9 mouse cellular contexts compared by ENCODE assay signal in the genomic region with DNA sequence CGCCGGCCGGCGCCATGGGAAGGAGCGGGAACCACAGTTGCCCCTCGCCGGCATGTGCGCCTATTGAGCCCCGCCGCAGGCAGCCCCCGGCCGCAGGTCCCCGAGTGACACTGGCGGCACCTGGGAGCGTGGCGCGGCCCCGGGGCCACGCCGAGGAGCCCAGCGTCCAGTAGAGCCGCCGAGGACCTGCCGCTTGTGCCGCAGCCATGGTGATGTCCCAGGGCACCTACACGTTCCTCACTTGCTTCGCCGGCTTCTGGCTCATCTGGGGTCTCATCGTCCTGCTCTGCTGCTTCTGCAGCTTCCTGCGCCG. TPM values are rescaled to one million over a fixed set of nuclear protein-coding genes. Genes with fewer than 3 reads are reported as not detected.
DNase-seq lines count a peak whose midpoint lies in the region; ATAC-seq and TF ChIP-seq lines count a peak whose summit lies in the region.
"Had no signal": no experiment of that assay in that cellular context is flagged by ENCODE, and none has a peak within 500 bp of the region (broad histone marks: within the 10 kb centered on the region; RNA-seq: fewer than 3 reads in every experiment).

No protein-coding gene starts in this region.

- H3K27ac ChIP-seq in heart, embryonic 15.5 days: peak overlapping the region; percentile 45; the same call in 1 of the 2 replicates
- H3K27ac ChIP-seq in ES-E14 (ENCODE audit: insufficient read depth, low read depth, low read length, poor library complexity, severe bottlenecking): no peak overlapping the region
- H3K27ac ChIP-seq in heart, postnatal 0 days (ENCODE audit: low read depth): no peak overlapping the region
- peak overlapping the region; percentile 90 for H3K27ac ChIP-seq in midbrain, embryonic 10.5 days (replicated peaks)

- intact Hi-C loops in heart, postnatal 25 days (cut with DNase I): loop anchor here (1.0 to 2.0 kb wide), 3 partner anchors 25 to 53 kb away; partner anchors contain the start of gene Pdlim7

- in situ Hi-C loops in ES-E14 (cut with MboI; ENCODE audit: low sequenced_read_pairs in 2 of 2, unreplicated experiment in 2 of 2): no loop called here

- H3K36me3 ChIP-seq in heart, embryonic 15.5 days: peaks cover 21% of the 10 kb centered on the region; the same call in 1 of the 2 replicates
- peaks cover 6% of the 10 kb centered on the region; the same call in 1 of the 2 replicates for H3K36me3 ChIP-seq in ES-E14 (ENCODE audit: control insufficient read depth, insufficient read depth, low read length, poor library complexity, severe bottlenecking)
- peaks cover 17% of the 10 kb centered on the region for H3K36me3 ChIP-seq in heart, postnatal 0 days (replicated peaks; ENCODE audit: control insufficient read depth, insufficient read depth, low read length)
- peaks cover 37% of the 10 kb centered on the region for H3K36me3 ChIP-seq in midbrain, embryonic 10.5 days

- no peaks in the 10 kb centered on the region for H3K9me3 ChIP-seq in heart, embryonic 15.5 days (replicated peaks)
- H3K9me3 ChIP-seq in ES-E14 (ENCODE audit: control insufficient read depth, insufficient read depth, low read depth, low read length): no peaks in the 10 kb centered on the region
- no peaks in the 10 kb centered on the region for H3K9me3 ChIP-seq in heart, postnatal 0 days (replicated peaks; ENCODE audit: control insufficient read depth, low read length)
- H3K9me3 ChIP-seq in midbrain, embryonic 10.5 days (replicated peaks): no peaks in the 10 kb centered on the region

- DNase-seq in heart, postnatal 25 days (ENCODE audit: low spot score): no peak
- DNase-seq in ES-E14 (ENCODE audit: low read depth, low spot score): no peak
- DNase-seq in heart, postnatal 0 days (ENCODE audit: low spot score): no peak
- DNase-seq in midbrain, embryonic 10.5 days (ENCODE audit: low spot score): no peak
- DNase-seq in retina, postnatal 1 day: no peak
- DNase-seq in adrenal gland, postnatal 4 days (ENCODE audit: low spot score in 2 of 2): no peak
- no peak for DNase-seq in frontal cortex, postnatal 25 days (ENCODE audit: low spot score in 2 of 2)

- peaks cover 82% of the 10 kb centered on the region for H3K27me3 ChIP-seq in heart, embryonic 15.5 days
- H3K27me3 ChIP-seq in heart, postnatal 0 days (ENCODE audit: control insufficient read depth, insufficient read depth, low read length): peaks cover 80% of the 10 kb centered on the region
- H3K27me3 ChIP-seq in midbrain, embryonic 10.5 days (ENCODE audit: low read depth, poor library complexity, severe bottlenecking): peaks cover 16% of the 10 kb centered on the region

- peaks cover 28% of the 10 kb centered on the region for H3K4me1 ChIP-seq in heart, embryonic 15.5 days (replicated peaks)
- H3K4me1 ChIP-seq in ES-E14 (ENCODE audit: control insufficient read depth in 2 of 2, insufficient read depth in 2 of 2, low read length in 2 of 2, poor library complexity in 1 of 2): peaks cover 0 to 3% of the 10 kb centered on the region in 2 experiments; a peak in 2 of 4 replicates
- H3K4me1 ChIP-seq in heart, postnatal 0 days (ENCODE audit: control insufficient read depth, insufficient read depth): peaks cover 5% of the 10 kb centered on the region; the same call in 1 of the 2 replicates
- H3K4me1 ChIP-seq in midbrain, embryonic 10.5 days: peaks cover 99% of the 10 kb centered on the region

- H3K4me2 ChIP-seq in heart, embryonic 15.5 days: peak overlapping the region; percentile 100
- H3K4me2 ChIP-seq in heart, postnatal 0 days (ENCODE audit: low read depth, low read length): peak overlapping the region; percentile 94

- ATAC-seq in heart, embryonic 15.5 days (replicated peaks; ENCODE audit: insufficient number of reproducible peaks, insufficient read depth, low FRiP score, low read depth): peak; percentile 23
- ATAC-seq in heart, postnatal 0 days (ENCODE audit: insufficient read depth, low read depth): no peak; the same call in none of the 2 replicates

- TF ChIP-seq EP300 in heart, postnatal 0 days (IDR thresholded peaks at IDR 0.05; ENCODE audit: low read depth): no peak

- H3K4me3 ChIP-seq in heart, embryonic 15.5 days: peak overlapping the region; percentile 69
- peak overlapping the region; percentile 67 to 73 for H3K4me3 ChIP-seq in ES-E14 (ENCODE audit: insufficient read depth in 1 of 2, low read depth in 1 of 2, low read length in 2 of 2, poor library complexity in 1 of 2, severe bottlenecking in 1 of 2)
- H3K4me3 ChIP-seq in heart, postnatal 0 days (ENCODE audit: low read depth, low read length): peak overlapping the region; percentile 53
- H3K4me3 ChIP-seq in midbrain, embryonic 10.5 days: peak overlapping the region; percentile 78

- no peak for TF ChIP-seq CTCF in heart, postnatal 0 days (IDR thresholded peaks at IDR 0.05; ENCODE audit: low read depth)

- peak overlapping the region; percentile 71 for H3K9ac ChIP-seq in heart, embryonic 15.5 days
- peak overlapping the region; percentile 78 for H3K9ac ChIP-seq in ES-E14 (ENCODE audit: insufficient read depth, low read depth, low read length, poor library complexity, severe bottlenecking)
- peak overlapping the region; percentile 37 for H3K9ac ChIP-seq in heart, postnatal 0 days (replicated peaks; ENCODE audit: low read depth, low read length)

- WGBS in heart, embryonic 15.5 days: 0% methylated on average over 31 of the region's 31 CpGs
- WGBS in heart, postnatal 0 days: 0% methylated on average over 23 of the region's 31 CpGs
- WGBS in midbrain, embryonic 10.5 days: under 1% methylated on average over 31 of the region's 31 CpGs

TF ChIP-seq in ES-E14, 5 proteins besides CTCF, POLR2A, EP300 and RAD21:
- TF ChIP-seq HCFC1 (IDR thresholded peaks at IDR 0.05; ENCODE audit: borderline replicate concordance, insufficient read depth, low read length) (no peak), CHD2 (IDR thresholded peaks at IDR 0.05; ENCODE audit: low read depth, low read length) (no peak), ZNF384 (IDR thresholded peaks at IDR 0.05; ENCODE audit: low read depth, low read length) (no peak), MAFK (IDR thresholded peaks at IDR 0.05; ENCODE audit: insufficient read depth, low read depth, low read length) (no peak), ZC3H11A (IDR thresholded peaks at IDR 0.05; ENCODE audit: borderline replicate concordance, low read depth, low read length) (no peak)
TF ChIP-seq in ES-E14: peak in this region for 0.

RNA-seq across cellular contexts. Expression of gene Prr7, which starts 7.7 kb away (rescaled TPM):
- 0.18 and 0.30 TPM in 2 replicates for polyA plus RNA-seq in heart, embryonic 15.5 days (2015; fragmentation: Nextera tagmentation; extraction: Ambion mirVana)
- total RNA-seq in heart, postnatal 25 days (2021): 1 to 10 TPM in 1 of 2 experiments, under 1 TPM in 1; 0.56 to 1.2 TPM
- 2.5 and 5.8 TPM in 2 replicates for total RNA-seq in ES-E14 (2012; rRNA removed)
- 3.6 and 8.2 TPM in 2 replicates for total RNA-seq in heart, postnatal 0 days (2014; rRNA removed; ENCODE audit: low replicate concordance)
- 0.08 TPM in 1 of 2 replicates, not detected in the other for polyA plus RNA-seq in heart, postnatal 0 days (2015; fragmentation: Nextera tagmentation; extraction: Ambion mirVana)
- polyA plus RNA-seq in midbrain, embryonic 10.5 days (2016; fragmentation: Nextera tagmentation; extraction: Ambion mirVana): 0.69 and 0.87 TPM in 2 replicates
- 1 to 10 TPM; 6.4 to 8.0 TPM for total RNA-seq in adrenal gland, postnatal 4 days (2021)

RNA-seq across cellular contexts. Expression of gene Dbn1, which starts 16.1 kb away (rescaled TPM):
- 60.1 and 77.2 TPM in 2 replicates for polyA plus RNA-seq in heart, embryonic 15.5 days (2015; fragmentation: Nextera tagmentation; extraction: Ambion mirVana)
- total RNA-seq in heart, postnatal 25 days (2021): 10 to 100 TPM; 10.6 to 10.8 TPM
- 77.0 and 83.8 TPM in 2 replicates for total RNA-seq in ES-E14 (2012; rRNA removed)
- 38.5 and 46.0 TPM in 2 replicates for total RNA-seq in heart, postnatal 0 days (2014; rRNA removed; ENCODE audit: low replicate concordance)
- 30.2 and 30.9 TPM in 2 replicates for polyA plus RNA-seq in heart, postnatal 0 days (2015; fragmentation: Nextera tagmentation; extraction: Ambion mirVana)
- polyA plus RNA-seq in midbrain, embryonic 10.5 days (2016; fragmentation: Nextera tagmentation; extraction: Ambion mirVana): 381 and 466 TPM in 2 replicates
- 10 to 100 TPM; 56.4 to 75.6 TPM for total RNA-seq in adrenal gland, postnatal 4 days (2021)

RNA-seq across cellular contexts. Expression of gene Grk6, which starts 26.9 kb away (rescaled TPM):
- 15.5 and 24.7 TPM in 2 replicates for polyA plus RNA-seq in heart, embryonic 15.5 days (2015; fragmentation: Nextera tagmentation; extraction: Ambion mirVana)
- total RNA-seq in heart, postnatal 25 days (2021): 10 to 100 TPM; 17.5 to 18.6 TPM
- total RNA-seq in ES-E14 (2012; rRNA removed): 74.7 and 132 TPM in 2 replicates
- total RNA-seq in heart, postnatal 0 days (2014; rRNA removed; ENCODE audit: low replicate concordance): 27.2 and 44.4 TPM in 2 replicates
- polyA plus RNA-seq in heart, postnatal 0 days (2015; fragmentation: Nextera tagmentation; extraction: Ambion mirVana): 10.7 TPM in 2 replicates
- 41.8 and 51.4 TPM in 2 replicates for polyA plus RNA-seq in midbrain, embryonic 10.5 days (2016; fragmentation: Nextera tagmentation; extraction: Ambion mirVana)
- total RNA-seq in adrenal gland, postnatal 4 days (2021): 10 to 100 TPM; 54.3 to 56.7 TPM

RNA-seq across cellular contexts. Expression of gene Pdlim7, which starts 41.7 kb away (rescaled TPM):
- polyA plus RNA-seq in heart, embryonic 15.5 days (2015; fragmentation: Nextera tagmentation; extraction: Ambion mirVana): 221 and 251 TPM in 2 replicates
- 10 to 100 TPM; 65.2 to 67.7 TPM for total RNA-seq in heart, postnatal 25 days (2021)
- 46.7 and 58.2 TPM in 2 replicates for total RNA-seq in ES-E14 (2012; rRNA removed)
- total RNA-seq in heart, postnatal 0 days (2014; rRNA removed; ENCODE audit: low replicate concordance): 134 and 186 TPM in 2 replicates
- polyA plus RNA-seq in heart, postnatal 0 days (2015; fragmentation: Nextera tagmentation; extraction: Ambion mirVana): 190 and 210 TPM in 2 replicates
- 191 and 195 TPM in 2 replicates for polyA plus RNA-seq in midbrain, embryonic 10.5 days (2016; fragmentation: Nextera tagmentation; extraction: Ambion mirVana)
- 10 to 100 TPM; 44.5 to 47.1 TPM for total RNA-seq in adrenal gland, postnatal 4 days (2021)

RNA-seq across cellular contexts. Expression of gene F12, which starts 45.2 kb away (rescaled TPM):
- 0.10 and 1.2 TPM in 2 replicates for polyA plus RNA-seq in heart, embryonic 15.5 days (2015; fragmentation: Nextera tagmentation; extraction: Ambion mirVana)
- total RNA-seq in heart, postnatal 25 days (2021): not detected
- not detected in 2 replicates for total RNA-seq in ES-E14 (2012; rRNA removed)
- total RNA-seq in heart, postnatal 0 days (2014; rRNA removed; ENCODE audit: low replicate concordance): 0.12 TPM in 1 of 2 replicates, not detected in the other
- polyA plus RNA-seq in heart, postnatal 0 days (2015; fragmentation: Nextera tagmentation; extraction: Ambion mirVana): not detected in 2 replicates
- 0.14 TPM in 1 of 2 replicates, not detected in the other for polyA plus RNA-seq in midbrain, embryonic 10.5 days (2016; fragmentation: Nextera tagmentation; extraction: Ambion mirVana)
- total RNA-seq in adrenal gland, postnatal 4 days (2021): 10 to 100 TPM in 1 of 2 experiments, 1 to 10 TPM in 1; 1.3 to 36.6 TPM
- total RNA-seq: heart, postnatal 10 days had no signal

Comparison
In these comparisons a context has a peak if more than half of its experiments do, and no peak if none do; other contexts are left out.
1. H3K27ac ChIP-seq: peak in heart, embryonic 15.5 days (single experiment) and midbrain, embryonic 10.5 days (single experiment); none in ES-E14 (single experiment) and heart, postnatal 0 days (single experiment).
2. Peak in every context shown above with its lines, with median percentiles within 50 percentile points of each other: H3K4me3 ChIP-seq and H3K9ac ChIP-seq.